Mouse (Mus musculus): ENCODE measurements around the gene Mcrip2.

- TF ChIP-seq CTCF (conservative IDR thresholded peaks at IDR 0.05; ENCODE audit: insufficient read depth, insufficient read length, low read depth, low read length) (no peak), POLR2A (IDR thresholded peaks at IDR 0.05; ENCODE audit: low read depth, low read length) (no peak)
Observed at GRCm38 (mm10) chr17:25878611-25879180, 10.1 kb upstream of the Mcrip2 start.

Data from kidney, adult 2 months (tissue).